ENCODE assay signal across 17 mouse cellular contexts in the genomic region with DNA sequence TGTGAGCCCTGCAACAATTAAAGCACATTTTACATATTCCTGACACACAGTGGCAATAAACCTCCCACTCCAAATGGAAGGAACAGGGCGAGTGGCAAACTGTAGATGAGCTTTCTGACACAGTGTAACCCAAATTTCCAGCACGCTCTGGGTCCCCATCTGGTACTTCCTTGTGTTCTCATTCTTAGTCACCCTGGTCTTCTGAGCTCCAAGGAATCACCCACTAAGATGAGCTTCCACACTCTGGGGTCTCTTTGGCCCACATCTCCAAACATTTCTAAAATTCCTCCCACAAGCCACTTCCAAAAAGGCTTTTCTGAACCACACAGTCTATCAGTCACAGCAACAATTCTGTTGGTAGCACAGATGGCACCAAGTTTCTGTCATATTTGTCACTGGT. TPM values are rescaled to one million over a fixed set of nuclear protein-coding genes. Genes with fewer than 3 reads are reported as not detected.
A peak's percentile ranks its signal among the peaks of the same experiment; 100 is the strongest.
DNase-seq lines count a peak whose midpoint lies in the region; ATAC-seq lines count a peak whose summit lies in the region.
"Had no signal": no experiment of that assay in that cellular context is flagged by ENCODE, and none has a peak within 500 bp of the region (broad histone marks: within the 10 kb centered on the region; RNA-seq: fewer than 3 reads in every experiment).

No protein-coding gene starts in this region.

- peaks cover 4% of the 10 kb centered on the region; the same call in 1 of the 2 replicates for H3K36me3 ChIP-seq in forebrain, embryonic 14.5 days (ENCODE audit: control insufficient read depth, insufficient read depth, low read length)

- H3K9me3 ChIP-seq in forebrain, embryonic 14.5 days (replicated peaks; ENCODE audit: control insufficient read depth, low read length) = no peaks in the 10 kb centered on the region
- H3K9me3 ChIP-seq: heart, embryonic 10.5 days had no signal

- no peak overlapping the region; the same call in 1 of the 2 replicates for H3K27ac ChIP-seq in forebrain, embryonic 14.5 days (ENCODE audit: low read depth, low read length)
- H3K27ac ChIP-seq: heart, embryonic 10.5 days; hindbrain, postnatal 0 days had no signal

- H3K27me3 ChIP-seq in forebrain, embryonic 14.5 days (replicated peaks; ENCODE audit: control insufficient read depth, insufficient read depth, low read length) = no peaks in the 10 kb centered on the region

- ATAC-seq in forebrain, embryonic 14.5 days = no peak; the same call in 1 of the 2 replicates
- ATAC-seq in inflammation-experienced regulatory T-cells, adult 6 months = no peak
- ATAC-seq: hindbrain, postnatal 0 days had no signal

- no peak overlapping the region for H3K9ac ChIP-seq in forebrain, embryonic 14.5 days (ENCODE audit: low read length)

- H3K4me1 ChIP-seq in forebrain, embryonic 14.5 days (ENCODE audit: control insufficient read depth, insufficient read depth, low read length) = no peaks in the 10 kb centered on the region
- H3K4me1 ChIP-seq: heart, embryonic 10.5 days had no signal

- 76% methylated on average over 2 of the region's 2 CpGs for WGBS in forebrain, embryonic 14.5 days

- peak; percentile 91 for DNase-seq in brain, adult 2 months (ENCODE audit: low read depth, low spot score)
- peak; percentile 40 for DNase-seq in forebrain, embryonic 14.5 days (ENCODE audit: low spot score)
- DNase-seq in layer of hippocampus, adult 18-20 months (ENCODE audit: low spot score in 2 of 2) = peak; percentile 67 to 87
- DNase-seq in left cerebral cortex, adult 9 months (ENCODE audit: low spot score in 2 of 2) = peak; percentile 59 to 73
- DNase-seq in heart, postnatal 4 days = no peak
- DNase-seq in heart, adult 8-10 months (ENCODE audit: low spot score) = no peak
- no peak for DNase-seq in kidney, adult 9 months
- DNase-seq: adrenal gland, adult 8-10 months; cerebellum, postnatal 10 days; liver; lung, adult 18-20 months; lung, postnatal 4 days had no signal

- H3K4me2 ChIP-seq in forebrain, embryonic 14.5 days (ENCODE audit: low read length) = no peak overlapping the region
- H3K4me2 ChIP-seq: midbrain, embryonic 11.5 days had no signal

- no peak overlapping the region for H3K4me3 ChIP-seq in forebrain, embryonic 14.5 days (ENCODE audit: low read depth, low read length)
- H3K4me3 ChIP-seq: heart, embryonic 10.5 days; myocyte had no signal

RNA-seq across cellular contexts. Expression of a gene that starts 56.7 kb away (rescaled TPM):
- 44.1 and 55.2 TPM in 2 replicates for polyA plus RNA-seq in forebrain, embryonic 14.5 days (2014; fragmentation: Nextera tagmentation; extraction: Ambion mirVana)
- 10 to 100 TPM; 30.3 to 30.9 TPM for total RNA-seq in layer of hippocampus, adult 18-20 months (2021)
- polyA plus RNA-seq in inflammation-experienced regulatory T-cells, adult 6 months (2017; shearing (Covaris generic)) = 10 to 100 TPM; 19.4 to 24.9 (median 19.8) TPM
- 10 to 100 TPM; 69.1 to 71.0 TPM for total RNA-seq in heart, postnatal 4 days (2021)
- total RNA-seq in heart, adult 8-10 months (2022) = 10 to 100 TPM; 42.1 to 48.1 (median 45.9) TPM

Comparison
In these comparisons a context has a peak if more than half of its experiments do, and no peak if none do; other contexts are left out.
1. DNase-seq: peak in brain, adult 2 months (single experiment), forebrain, embryonic 14.5 days (single experiment), layer of hippocampus, adult 18-20 months (2 of 2) and left cerebral cortex, adult 9 months (2 of 2); none in heart, postnatal 4 days (single experiment), heart, adult 8-10 months (single experiment) and kidney, adult 9 months (single experiment).